Mouse (Mus musculus) hindbrain, embryonic 11.5 days (tissue): ENCODE measurements around the gene Rrp15. TPM values are rescaled to one million over a fixed set of nuclear protein-coding genes. Genes with fewer than 3 reads are reported as not detected.

ENCODE experiments used
- ATAC-seq: fragments of 200-750 bp; cut with Nextera tagmentation; 2 replicates; pipeline ENCODE4 v1.8.0; 2017; ENCODE audit warnings: mild to moderate bottlenecking, moderate TSS enrichment, moderate library complexity; ENCODE audit not compliant: low FRiP score
- DNase-seq: peaks from one replicate; pipeline ENCODE4 v3.0.0-alpha.2; 2015; ENCODE audit warnings: low spot score
- H3K27ac ChIP-seq: fragments of 300-500 bp; sonication (generic); 2 replicates; pipeline ENCODE4 v1.5.1; 2014; ENCODE audit warnings: mild to moderate bottlenecking, low read depth, low read length
- H3K27me3 ChIP-seq: fragments of 300-500 bp; sonication (generic); 2 replicates; pipeline ENCODE4 v1.6.1; 2014; ENCODE audit warnings: mild to moderate bottlenecking, low read length, moderate library complexity, mixed read lengths; ENCODE audit not compliant: control insufficient read depth, insufficient read depth
- H3K36me3 ChIP-seq: fragments of 300-500 bp; sonication (generic); 2 replicates; pipeline ENCODE4 v1.6.1; 2014; ENCODE audit warnings: mild to moderate bottlenecking, low read length, moderate library complexity, mixed read lengths; ENCODE audit not compliant: control insufficient read depth, insufficient read depth
- H3K4me1 ChIP-seq: fragments of 300-500 bp; sonication (generic); replicated peaks from 2 replicates; pipeline ENCODE4 v1.6.1; 2014; ENCODE audit warnings: low read length, mixed read lengths; ENCODE audit not compliant: control insufficient read depth, insufficient read depth
- H3K4me2 ChIP-seq: fragments of 300-500 bp; sonication (generic); replicated peaks from 2 replicates; pipeline ENCODE4 v1.6.1; 2014; ENCODE audit warnings: mild to moderate bottlenecking, low read depth, low read length
- H3K4me3 ChIP-seq: fragments of 300-500 bp; sonication (generic); 2 replicates; pipeline ENCODE4 v1.5.1; 2014; ENCODE audit warnings: low read depth, low read length
- H3K9ac ChIP-seq: fragments of 300-500 bp; sonication (generic); 2 replicates; pipeline ENCODE4 v1.6.1; 2014; ENCODE audit warnings: low read depth, low read length
- H3K9me3 ChIP-seq: fragments of 300-500 bp; sonication (generic); 2 replicates; pipeline ENCODE4 v1.6.1; 2016; ENCODE audit warnings: low read length; ENCODE audit not compliant: control insufficient read depth
- WGBS: fragments of 180-500 bp; shearing (Covaris S2); extraction: QIAGEN DNeasy Blood & Tissue Kit; methylation state at CpG from one replicate; pipeline ENCODE4 v1.1.7; 2014; 5-methylcytosine and 5-hydroxymethylcytosine counted together
- polyA plus RNA-seq: library from polyadenylated mRNA; unstranded; fragments of >200 nt; fragmentation: Nextera tagmentation; extraction: Ambion mirVana; gene quantifications from 2 replicates; pipeline ENCODE4 v1.2.1, GENCODE M21; 2014

The Rrp15 gene
- polyA plus RNA-seq, 1 experiment from 2014 or later, result 63.1 TPM

GRCm38 (mm10) chr1:186673166-186673565 lies 76.0 kb downstream of the Rrp15 start:
- Histone ChIP-seq H3K4me2 (no peak overlapping the region), H3K36me3 (no peaks in the 10 kb centered on the region), H3K9ac (no peak overlapping the region), H3K4me1 (no peaks in the 10 kb centered on the region), H3K27me3 (no peaks in the 10 kb centered on the region), H3K9me3 (no peaks in the 10 kb centered on the region), H3K4me3 (no peak overlapping the region), H3K27ac (no peak overlapping the region)
- 61% methylated on average over 4 of the region's 4 CpGs for WGBS
- DNase-seq (no peak), ATAC-seq (no peak)

Other genes with a start within 250 kb of the Rrp15 start
- gene Tgfb2, start 43.4 kb downstream of the Rrp15 start, polyA plus RNA-seq, result 23.9 and 24.7 TPM in 2 replicates
- gene D1Pas1, start 218.1 kb upstream of the Rrp15 start, polyA plus RNA-seq, result 0.06 TPM in 1 of 2 replicates, not detected in the other